Comparison of ENCODE assay signal across 12 mouse cellular contexts in genomic region chr10:6915991-6916390, GRCm38 (mm10).
DNase-seq lines count a peak whose midpoint lies in the region; ATAC-seq and TF ChIP-seq lines count a peak whose summit lies in the region.
"Had no signal": no experiment of that assay in that cellular context is flagged by ENCODE, and none has a peak within 500 bp of the region (broad histone marks: within the 10 kb centered on the region; RNA-seq: fewer than 3 reads in every experiment).

No protein-coding gene starts in this region.

- no peak for TF ChIP-seq CTCF in left cerebral cortex, adult 2 months (IDR thresholded peaks at IDR 0.05)
- TF ChIP-seq CTCF in forebrain, postnatal 0 days (IDR thresholded peaks at IDR 0.05; ENCODE audit: low read depth), result no peak
- no peak for TF ChIP-seq CTCF in olfactory bulb, adult 2 months (IDR thresholded peaks at IDR 0.05; ENCODE audit: insufficient read depth, low read depth, low read length)

- no peak for ATAC-seq in forebrain, embryonic 15.5 days (replicated peaks)
- no peak for ATAC-seq in forebrain, embryonic 11.5 days (replicated peaks; ENCODE audit: low FRiP score)
- peak; percentile 44; the same call in 1 of the 2 replicates for ATAC-seq in forebrain, postnatal 0 days
- ATAC-seq: liver, embryonic 12.5 days had no signal

- intact Hi-C loops in left cerebral cortex, adult 2 months (cut with DNase I), result loop anchor here (2.0 to 5.0 kb wide), 2 partner anchors 15 to 61 kb away; no protein-coding TSS in a partner anchor
- intact Hi-C loops in left cerebral cortex, postnatal 25 days (cut with DNase I), result loop anchor here (1.0 kb wide), 2 partner anchors 20 to 64 kb away; no protein-coding TSS in a partner anchor

- no peak overlapping the region for H3K4me2 ChIP-seq in forebrain, embryonic 15.5 days (replicated peaks)
- no peak overlapping the region for H3K4me2 ChIP-seq in forebrain, embryonic 11.5 days (ENCODE audit: low read depth, low read length, severe bottlenecking)
- H3K4me2 ChIP-seq in forebrain, postnatal 0 days (ENCODE audit: low read depth), result 0 out of 2 replicates have a peak overlapping the region, but pooled peaks have one; percentile 9
- H3K4me2 ChIP-seq: liver, embryonic 12.5 days; lung, embryonic 15.5 days had no signal

- no peak overlapping the region for H3K9ac ChIP-seq in forebrain, embryonic 15.5 days (replicated peaks)
- H3K9ac ChIP-seq in forebrain, embryonic 11.5 days (ENCODE audit: low read length), result no peak overlapping the region
- H3K9ac ChIP-seq in forebrain, postnatal 0 days, result no peak overlapping the region
- H3K9ac ChIP-seq: liver, embryonic 12.5 days; lung, embryonic 15.5 days had no signal

- H3K4me3 ChIP-seq in forebrain, embryonic 15.5 days, result no peak overlapping the region
- H3K4me3 ChIP-seq in forebrain, embryonic 11.5 days (ENCODE audit: low read depth, low read length), result no peak overlapping the region
- H3K4me3 ChIP-seq in left cerebral cortex, adult 2 months, result no peak overlapping the region
- no peak overlapping the region for H3K4me3 ChIP-seq in forebrain, postnatal 0 days (ENCODE audit: low read depth, low read length)
- no peak overlapping the region for H3K4me3 ChIP-seq in olfactory bulb, adult 2 months (ENCODE audit: insufficient read depth, low read depth, low read length)
- H3K4me3 ChIP-seq: gastrocnemius, adult 2 months; liver, embryonic 12.5 days; lung, embryonic 15.5 days had no signal

- no peaks in the 10 kb centered on the region for H3K9me3 ChIP-seq in forebrain, embryonic 15.5 days
- no peaks in the 10 kb centered on the region for H3K9me3 ChIP-seq in forebrain, embryonic 11.5 days (ENCODE audit: control insufficient read depth, low read length)
- H3K9me3 ChIP-seq in forebrain, postnatal 0 days (ENCODE audit: low read length), result no peaks in the 10 kb centered on the region
- H3K9me3 ChIP-seq: liver, embryonic 12.5 days; lung, embryonic 15.5 days had no signal

- 14% methylated on average over 1 of the region's 1 CpGs for WGBS in forebrain, embryonic 15.5 days
- WGBS in forebrain, embryonic 11.5 days, result 34% methylated on average over 1 of the region's 1 CpGs
- WGBS in forebrain, postnatal 0 days, result 21% methylated on average over 1 of the region's 1 CpGs
- 18% methylated on average over 1 of the region's 1 CpGs for WGBS in olfactory bulb, adult 2 months

- TF ChIP-seq POLR2A in olfactory bulb, adult 2 months (IDR thresholded peaks at IDR 0.05; ENCODE audit: insufficient read depth, low read depth, low read length), result no peak

- peaks cover 20% of the 10 kb centered on the region for H3K4me1 ChIP-seq in forebrain, embryonic 15.5 days
- H3K4me1 ChIP-seq in forebrain, embryonic 11.5 days (replicated peaks; ENCODE audit: control insufficient read depth, insufficient read depth, low read length), result peaks cover 3% of the 10 kb centered on the region; the same call in 1 of the 2 replicates
- peaks cover 8% of the 10 kb centered on the region; the same call in 1 of the 2 replicates for H3K4me1 ChIP-seq in forebrain, postnatal 0 days (ENCODE audit: insufficient read depth)
- no peaks in the 10 kb centered on the region for H3K4me1 ChIP-seq in olfactory bulb, adult 2 months (ENCODE audit: control insufficient read depth, insufficient read depth, low read length)

- H3K36me3 ChIP-seq in forebrain, embryonic 15.5 days, result no peaks in the 10 kb centered on the region
- H3K36me3 ChIP-seq in forebrain, embryonic 11.5 days (ENCODE audit: control insufficient read depth, insufficient read depth, low read length), result no peaks in the 10 kb centered on the region
- no peaks in the 10 kb centered on the region for H3K36me3 ChIP-seq in forebrain, postnatal 0 days (ENCODE audit: insufficient read depth)
- H3K36me3 ChIP-seq: liver, embryonic 12.5 days; lung, embryonic 15.5 days had no signal

- H3K27ac ChIP-seq in forebrain, embryonic 15.5 days (replicated peaks), result peak overlapping the region; percentile 64
- H3K27ac ChIP-seq in forebrain, embryonic 11.5 days (ENCODE audit: low read depth, low read length), result no peak overlapping the region
- H3K27ac ChIP-seq in left cerebral cortex, adult 2 months, result peak overlapping the region; percentile 72
- H3K27ac ChIP-seq in forebrain, postnatal 0 days (ENCODE audit: low read depth, low read length), result peak overlapping the region; percentile 66; the same call in 1 of the 2 replicates
- peak overlapping the region; percentile 84; the same call in 1 of the 2 replicates for H3K27ac ChIP-seq in olfactory bulb, adult 2 months (ENCODE audit: insufficient read depth, low read depth, low read length)
- H3K27ac ChIP-seq: gastrocnemius, adult 2 months; liver, embryonic 12.5 days; lung, embryonic 15.5 days had no signal

- DNase-seq in forebrain, embryonic 11.5 days (ENCODE audit: low spot score), result no peak
- DNase-seq in left cerebral cortex, adult 2 months (ENCODE audit: extremely low spot score in 1 of 2, low spot score in 2 of 2), result no peak
- no peak for DNase-seq in left cerebral cortex, postnatal 25 days (ENCODE audit: low spot score in 2 of 2)
- DNase-seq in forebrain, postnatal 0 days, result no peak
- DNase-seq in left cerebral cortex, adult 11 months (ENCODE audit: low spot score), result no peak
- DNase-seq: gastrocnemius, adult 2 months; heart, adult 11 months; thymus, postnatal 36 days had no signal

- H3K27me3 ChIP-seq in forebrain, embryonic 15.5 days, result no peaks in the 10 kb centered on the region
- H3K27me3 ChIP-seq in forebrain, embryonic 11.5 days (ENCODE audit: control insufficient read depth, insufficient read depth, low read length), result no peaks in the 10 kb centered on the region
- H3K27me3 ChIP-seq in forebrain, postnatal 0 days (ENCODE audit: insufficient read depth, low read length), result no peaks in the 10 kb centered on the region
- H3K27me3 ChIP-seq: liver, embryonic 12.5 days; lung, embryonic 15.5 days had no signal
